Mouse (Mus musculus) urinary bladder, postnatal 25 days (tissue): ENCODE measurements around the gene Thumpd3.

Experiments used
- DNase-seq: peaks from one replicate; pipeline ENCODE4 v3.0.0; 2022; ENCODE audit warnings: low spot score

Thumpd3 gene

GRCm38 (mm10) chr6:113079492-113079891 is 33.5 kb downstream of the Thumpd3 start:
- no peak for DNase-seq

- no peak for DNase-seq
Observed at GRCm38 (mm10) chr6:113082229-113082628, 36.2 kb downstream of the Thumpd3 start.

GRCm38 (mm10) chr6:113084590-113084989 is 38.6 kb downstream of the Thumpd3 start:
- no peak for DNase-seq

- DNase-seq: no peak
Observed at GRCm38 (mm10) chr6:113093206-113093605, 47.2 kb downstream of the Thumpd3 start.

GRCm38 (mm10) chr6:113095547-113095946 is 49.5 kb downstream of the Thumpd3 start:
- no peak for DNase-seq

- DNase-seq: no peak
Observed at GRCm38 (mm10) chr6:113097662-113098061, 51.6 kb downstream of the Thumpd3 start.

GRCm38 (mm10) chr6:113099640-113100289 is 53.7 kb downstream of the Thumpd3 start:
- DNase-seq: peak; percentile 79

- no peak for DNase-seq
Observed at GRCm38 (mm10) chr6:113102541-113102940, 56.5 kb downstream of the Thumpd3 start.

GRCm38 (mm10) chr6:113103765-113104164 is 57.7 kb downstream of the Thumpd3 start:
- no peak for DNase-seq

GRCm38 (mm10) chr6:113109378-113109777 is 63.4 kb downstream of the Thumpd3 start:
- DNase-seq: no peak

GRCm38 (mm10) chr6:113109956-113110355 is 63.9 kb downstream of the Thumpd3 start:
- DNase-seq: no peak
